Mouse (Mus musculus) heart, postnatal 14 days (tissue): ENCODE data around the gene Smarcd2. TPM values are rescaled to one million over a fixed set of nuclear protein-coding genes. Genes with fewer than 3 reads are reported as not detected.

ENCODE experiments used
- DNase-seq, 2 experiments: peaks; one replicate each; pipeline ENCODE4 v3.0.0; 2021 to 2022
- intact Hi-C: fragments of 180-260 bp; cut with DNase I; formaldehyde crosslinking; loops from one replicate; pipeline ENCODE4 v1.15.1; 2025
- long read RNA-seq, 2 experiments: library from polyadenylated mRNA; stranded (forward); transcript quantifications; one replicate each; pipeline ENCODE4 v2.0.0; 2021
- total RNA-seq, 2 experiments: library from RNA; stranded (reverse); gene quantifications; 2 replicates each; pipeline ENCODE4 v1.2.3; 2021

Smarcd2 gene
- 10 to 100 TPM; 28.7 to 30.8 TPM for total RNA-seq
- long read RNA-seq, experiment 1, transcript Smarcd2-201 (13 exons, 2,747 nt): major isoform, 55 of 62 reads
- long read RNA-seq, experiment 1, partial matches to known transcripts: 4 of 62 reads
- long read RNA-seq, experiment 1, other reads (novel, unspliced or antisense): 2 of 62 reads
- long read RNA-seq, experiment 2, transcript Smarcd2-201 (13 exons, 2,747 nt): major isoform, 38 of 42 reads
- long read RNA-seq, experiment 2, partial matches to known transcripts: 2 of 42 reads
- long read RNA-seq, experiment 2, other reads (novel, unspliced or antisense): 1 of 42 reads

DNA sequence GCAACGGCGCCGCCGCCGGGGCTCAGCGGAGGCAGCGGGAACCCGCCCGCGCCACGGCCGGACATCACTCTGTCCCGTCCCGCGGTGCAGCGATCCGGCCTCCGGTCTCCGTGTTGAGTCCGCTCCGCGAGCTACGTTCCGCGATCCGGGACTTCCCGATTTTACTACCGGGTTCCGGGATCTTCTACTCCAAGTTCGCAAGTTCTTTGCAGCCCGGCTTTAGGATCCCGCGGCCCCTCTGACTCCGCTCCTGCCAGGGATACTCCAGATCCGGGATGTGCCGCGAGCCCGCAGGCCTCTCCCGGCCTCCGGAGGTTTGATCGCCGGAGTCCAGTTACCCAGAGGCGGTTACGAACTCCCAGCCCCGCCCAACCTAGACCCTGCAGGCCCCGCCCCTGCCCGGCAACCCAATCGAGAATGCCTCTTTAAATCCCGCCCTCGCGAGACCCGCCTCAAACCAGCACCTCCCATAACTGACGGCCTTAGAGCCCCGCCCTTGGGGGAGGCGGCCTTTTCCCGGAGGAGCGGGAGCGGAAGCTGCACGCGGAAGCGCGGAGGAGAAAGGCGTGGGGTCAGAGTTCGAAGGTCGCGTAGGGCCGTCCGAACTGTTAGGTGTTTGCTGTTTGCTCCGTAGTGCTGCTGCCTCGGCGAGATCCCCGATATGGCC is at the start of gene Smarcd2:
Smarcd2 (minus strand) TSS at position 329 of the 667 bp plus-strand sequence.
- intact Hi-C loops: loop anchor here (5.0 kb wide), 1 partner anchor 55 kb away; the partner anchor contains the start of genes Ccdc47 and Ddx42
- DNase-seq: peak; percentile 99

DNA sequence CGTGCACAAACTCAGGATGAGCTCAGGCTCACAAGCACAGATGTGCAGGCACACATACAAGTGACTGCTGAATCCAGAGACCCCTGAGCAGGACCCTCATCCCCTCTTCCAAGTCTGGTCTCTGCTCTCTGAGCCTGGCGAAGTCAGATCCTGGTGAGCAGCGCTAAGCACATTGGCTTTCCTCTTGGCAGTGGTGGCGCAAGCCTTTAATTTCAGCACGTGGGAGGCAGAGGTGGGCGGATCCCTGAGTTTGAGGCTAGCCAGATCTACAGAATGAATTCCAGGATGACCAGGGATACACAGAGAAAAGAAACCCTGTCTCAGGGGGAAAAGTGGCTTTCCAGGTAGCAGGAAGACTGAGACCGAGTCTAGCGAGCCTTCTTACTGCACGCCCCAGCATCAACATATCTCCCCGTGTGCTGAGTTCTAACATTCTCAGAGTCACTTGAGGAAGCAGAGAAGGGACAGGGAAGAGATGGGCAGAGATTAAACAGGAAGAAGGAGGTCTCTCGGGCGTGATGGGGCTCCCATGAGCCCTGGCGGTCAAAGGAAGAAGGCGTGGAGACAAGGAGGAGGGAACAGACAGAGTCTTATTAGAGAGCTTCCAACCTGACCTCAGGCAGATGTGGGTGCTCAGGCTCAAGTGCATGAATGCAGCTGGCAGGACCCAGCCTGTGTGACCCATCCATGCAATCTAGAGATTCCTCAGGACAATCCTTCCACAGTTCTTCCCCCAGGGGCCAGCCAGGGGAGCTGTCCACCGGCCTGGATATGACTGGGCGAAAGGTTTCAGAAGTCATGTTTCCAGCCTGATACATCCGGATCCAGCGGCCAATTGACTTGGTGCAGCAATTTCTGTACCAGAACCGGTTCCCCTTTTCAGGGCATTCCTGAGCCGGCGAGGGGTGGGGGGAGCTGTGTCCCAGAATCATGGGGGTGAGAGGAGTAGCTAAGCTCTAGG is 45.9 kb upstream of the Smarcd2 start:
- intact Hi-C loops: no loop called here
- no peak for DNase-seq

DNA sequence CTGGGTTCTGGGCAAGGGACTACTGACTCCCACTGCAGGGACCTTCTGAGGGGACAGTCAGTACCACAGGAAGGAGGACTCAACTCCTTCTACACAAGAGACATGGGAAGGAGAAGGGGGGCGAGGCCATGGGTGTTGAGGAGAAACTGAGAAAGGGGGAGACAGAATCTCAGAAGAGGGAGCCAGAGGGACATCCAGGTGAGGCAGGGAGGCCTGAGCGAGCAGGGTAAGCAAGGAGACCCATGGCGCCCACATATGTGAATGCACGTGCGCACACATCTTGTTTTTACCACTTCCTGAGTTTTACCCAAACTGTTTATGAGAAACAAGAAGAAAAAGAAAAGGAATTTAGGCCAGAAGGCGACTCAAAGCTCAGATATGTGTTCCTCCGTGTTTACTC is 45.0 kb upstream of the Smarcd2 start:
- intact Hi-C loops: no loop called here
- no peak for DNase-seq

DNA sequence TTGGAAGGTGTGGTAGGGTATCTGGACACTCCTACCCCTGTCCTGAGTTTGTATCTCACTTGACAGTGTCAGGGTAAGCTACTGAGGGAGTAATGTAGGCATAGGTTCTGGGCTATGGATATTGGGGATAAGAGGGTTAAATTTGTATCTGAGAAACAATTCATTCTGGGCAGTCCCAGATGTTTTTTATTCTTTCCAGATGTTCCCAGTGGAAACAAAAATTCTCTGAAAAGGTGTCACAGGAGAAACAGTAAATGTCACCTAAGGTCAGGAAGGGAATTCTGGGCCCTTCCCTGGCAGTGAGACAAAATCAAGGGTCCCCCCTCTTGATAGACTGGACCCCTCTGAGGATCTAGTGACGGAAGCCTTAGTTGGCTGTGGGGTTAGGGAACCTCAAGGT is 43.6 kb upstream of the Smarcd2 start:
- DNase-seq: no peak
- intact Hi-C loops: no loop called here

DNA sequence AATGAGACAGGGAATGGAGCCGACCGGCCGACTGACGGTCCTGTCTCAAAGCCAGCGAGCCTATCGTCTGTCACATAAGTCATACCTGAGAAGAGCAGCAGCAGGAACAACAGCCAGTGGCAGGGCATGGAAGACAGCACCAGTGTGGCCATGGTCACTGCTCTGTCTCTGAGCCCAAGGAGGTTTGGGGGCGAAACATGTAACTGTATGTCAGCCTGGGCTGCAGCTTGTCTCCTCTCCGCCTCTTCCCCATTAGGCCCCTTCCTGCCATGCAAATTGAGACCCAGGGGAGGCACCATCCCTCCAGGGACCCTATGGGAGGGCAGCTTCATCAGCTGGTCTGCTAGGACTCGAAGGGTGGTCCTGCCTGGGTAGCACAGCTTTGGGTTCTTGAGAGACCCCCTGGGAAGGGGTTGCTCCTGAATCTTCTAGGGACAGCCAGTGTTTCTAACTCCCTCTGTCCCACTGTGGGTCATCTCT is 41.6 kb upstream of the Smarcd2 start, which contains the start of gene Cd79b:
Cd79b (minus strand) TSS at position 430 of the 480 bp plus-strand sequence.
- intact Hi-C loops: no loop called here
- no peak for DNase-seq

DNA sequence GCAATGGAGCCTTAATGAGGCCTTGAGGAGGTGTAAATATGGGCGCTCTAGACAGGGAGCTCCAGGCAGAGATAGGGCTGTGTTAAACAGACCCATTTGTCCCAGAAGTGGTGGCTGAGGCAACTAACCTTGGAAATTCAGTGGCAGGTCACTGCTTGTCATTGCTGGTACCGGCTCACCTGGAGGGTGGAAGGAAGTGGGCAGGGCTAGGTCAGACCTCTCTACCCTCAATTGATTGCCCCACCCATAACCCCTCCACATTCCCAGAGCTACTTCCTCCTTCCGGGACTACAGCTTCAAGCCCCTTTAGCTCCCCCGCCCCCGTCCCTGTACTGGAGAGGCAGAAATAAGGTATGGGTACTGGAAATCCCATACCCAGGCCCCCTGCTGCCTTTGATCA is 40.8 kb upstream of the Smarcd2 start:
- intact Hi-C loops: no loop called here
- DNase-seq: no peak

DNA sequence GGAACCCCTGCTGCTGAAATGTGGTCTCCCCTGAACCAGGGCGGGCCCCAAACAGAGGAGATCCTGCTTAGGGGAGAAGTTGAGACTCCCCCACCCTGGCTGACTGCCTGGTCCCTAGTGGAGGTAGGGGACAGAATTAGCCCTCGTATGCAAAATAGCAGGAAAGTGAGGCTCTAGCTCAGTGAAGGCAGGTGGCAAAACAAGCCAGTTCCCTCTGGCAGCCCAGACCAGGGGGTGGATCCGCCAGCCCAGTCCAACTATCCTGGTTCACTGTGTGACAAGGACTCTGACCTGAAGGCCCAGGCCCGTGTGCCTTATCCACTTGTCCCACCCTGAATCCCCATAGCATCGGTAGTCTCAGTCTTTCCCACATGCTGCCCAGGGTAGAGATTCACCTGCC is 37.4 kb upstream of the Smarcd2 start:
- intact Hi-C loops: no loop called here
- DNase-seq: no peak

DNA sequence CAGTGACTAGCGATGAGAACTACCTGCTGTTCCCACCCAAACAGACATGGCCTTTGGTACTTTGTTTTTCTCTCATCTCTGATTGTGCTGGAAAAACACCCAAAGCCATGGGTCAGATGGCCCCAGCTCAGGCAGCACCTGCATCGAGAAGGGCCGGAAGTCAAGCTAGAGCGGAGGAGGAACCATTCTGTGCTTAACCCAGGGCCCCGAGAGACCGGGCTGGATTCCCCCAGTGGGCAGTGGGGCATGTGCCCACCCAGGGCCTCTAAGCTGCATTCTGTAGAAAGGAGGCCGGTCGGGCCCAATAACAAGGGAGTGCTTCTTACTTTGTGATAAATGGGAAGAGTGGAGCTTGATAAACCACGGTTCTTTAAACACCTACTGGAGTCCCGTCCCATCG is 35.4 kb upstream of the Smarcd2 start:
- no peak for DNase-seq
- intact Hi-C loops: no loop called here

DNA sequence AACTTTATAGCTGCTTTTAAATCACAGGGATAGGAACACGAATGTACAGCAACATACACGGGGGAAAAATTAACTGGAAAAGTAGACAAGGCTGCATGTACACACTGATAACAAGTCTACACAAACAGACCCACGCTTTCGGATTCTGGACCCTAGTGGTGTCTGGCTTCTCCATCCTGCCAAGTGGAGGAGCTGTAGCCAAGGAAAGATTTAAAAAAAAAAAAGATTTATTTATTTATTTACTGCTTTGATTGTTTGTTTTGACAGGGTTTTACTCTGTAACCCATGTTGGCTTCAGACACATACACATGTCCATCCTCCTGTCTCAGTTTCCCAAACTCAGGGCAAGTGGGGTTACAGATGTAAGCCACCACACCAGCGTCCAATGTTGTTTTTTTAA is 34.7 kb upstream of the Smarcd2 start:
- DNase-seq: no peak
- intact Hi-C loops: no loop called here

DNA sequence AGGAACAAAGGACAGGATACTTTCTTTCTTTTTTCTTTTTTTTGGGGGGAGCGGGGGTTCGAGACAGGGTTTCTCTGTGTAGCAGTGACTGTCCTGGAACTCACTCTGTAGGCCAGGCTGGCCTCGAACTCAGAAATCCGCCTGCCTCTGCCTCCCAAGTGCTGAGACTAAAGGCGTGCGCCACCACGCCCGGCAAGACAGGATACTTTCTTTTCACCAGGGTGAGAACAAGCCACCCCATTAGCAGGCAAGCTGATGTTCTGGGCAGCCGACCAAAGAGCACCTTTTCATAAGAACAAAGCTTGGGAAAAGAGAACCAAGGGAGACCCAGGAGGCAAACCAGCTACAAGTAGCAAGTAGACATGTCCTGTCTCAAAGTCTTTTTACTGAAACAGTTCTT is 34.0 kb upstream of the Smarcd2 start:
- no peak for DNase-seq
- intact Hi-C loops: no loop called here

DNA sequence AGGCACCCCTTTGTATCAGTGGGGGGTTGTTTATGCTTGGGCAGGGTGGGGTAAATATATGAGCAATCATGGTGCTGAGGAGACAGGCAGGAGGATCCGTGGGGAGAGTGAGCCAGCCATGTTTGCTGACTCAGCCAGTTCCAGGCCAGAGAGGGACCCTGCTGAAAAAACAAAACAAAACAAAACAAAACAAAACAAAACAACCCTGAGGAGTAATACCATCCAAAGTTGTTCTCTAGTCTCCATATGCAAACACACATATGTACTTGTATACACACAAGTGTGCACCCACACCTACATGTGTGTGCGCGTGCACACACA is 33.3 kb upstream of the Smarcd2 start:
- DNase-seq: no peak
- intact Hi-C loops: no loop called here

DNA sequence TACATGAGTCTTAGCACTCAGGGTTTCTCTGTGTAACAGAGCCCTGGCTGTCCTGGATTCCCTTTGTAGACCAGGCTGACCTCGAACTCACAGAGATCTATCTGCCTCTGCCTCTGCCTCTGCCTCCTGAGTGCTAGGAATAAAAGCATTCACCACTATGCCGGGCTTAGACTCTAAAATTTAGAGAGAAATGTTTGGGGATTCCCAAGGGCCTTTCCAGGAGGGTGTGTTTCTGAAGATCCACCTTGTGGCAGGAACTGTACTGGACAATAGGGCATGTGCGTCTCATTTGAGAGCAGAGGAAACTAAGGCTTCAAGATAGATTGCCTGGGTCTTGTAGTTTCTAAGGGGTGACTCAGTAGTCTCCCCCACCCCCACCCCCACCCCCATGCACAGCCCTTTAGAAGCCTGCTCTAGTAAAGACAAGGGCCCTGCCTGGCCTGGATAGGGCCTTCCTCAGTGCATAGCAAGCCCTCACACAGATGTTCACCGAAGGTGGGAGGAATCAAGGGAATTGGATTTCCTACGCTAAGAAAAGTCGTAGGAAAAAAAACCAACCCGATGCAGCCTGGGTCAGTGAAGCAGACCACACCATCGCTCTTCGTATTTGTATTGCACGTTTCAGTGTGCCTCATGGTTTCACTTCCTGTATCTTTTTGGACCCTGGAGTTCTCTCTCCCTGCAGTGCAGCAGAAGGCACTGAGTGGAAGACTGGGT is 32.7 kb upstream of the Smarcd2 start:
- DNase-seq: no peak
- intact Hi-C loops: no loop called here

DNA sequence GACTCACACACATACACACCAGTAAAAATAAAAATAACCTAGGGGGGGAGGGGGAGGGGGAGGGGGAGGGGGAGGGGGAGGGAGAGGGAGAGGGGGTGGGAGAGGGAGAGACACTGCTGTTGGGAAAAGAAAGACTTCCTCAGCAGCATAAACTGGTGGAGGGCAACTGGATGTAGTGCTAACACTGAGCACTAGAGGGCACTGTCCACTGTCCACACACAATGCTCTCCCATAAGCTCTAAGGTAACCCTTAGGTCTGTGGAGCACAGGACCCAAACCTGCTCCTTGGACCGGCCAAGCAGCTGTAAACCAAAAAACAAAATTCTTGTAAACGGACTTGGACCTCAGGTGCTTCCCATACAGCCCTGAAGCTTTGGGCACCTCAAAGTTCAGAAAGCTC is 29.9 kb upstream of the Smarcd2 start:
- intact Hi-C loops: loop anchor here (1.0 kb wide), 2 partner anchors 23 to 90 kb away; no protein-coding TSS in a partner anchor
- DNase-seq: peak; percentile 72 to 83

DNA sequence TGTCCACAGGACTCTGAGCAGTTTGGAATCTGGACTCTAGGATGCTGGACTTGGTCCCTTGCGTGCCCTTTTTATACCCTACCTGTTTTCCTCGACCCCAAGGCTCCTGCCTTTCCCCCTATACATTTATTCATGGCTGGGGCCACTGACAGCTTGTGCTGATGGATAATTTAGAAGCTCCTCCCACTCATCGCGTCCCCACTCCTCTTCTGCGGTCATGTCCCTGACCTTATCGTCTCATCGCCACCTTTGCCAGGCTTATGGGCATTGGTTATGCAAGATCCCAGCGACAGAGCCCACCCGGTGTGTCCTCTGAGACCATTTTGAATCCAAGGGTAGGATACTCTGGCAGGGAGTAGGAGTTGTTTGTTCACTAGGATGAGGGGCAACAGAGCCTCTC is 29.0 kb upstream of the Smarcd2 start, which contains the start of gene Gh:
Gh (minus strand) TSS at position 101 of the 400 bp plus-strand sequence.
- intact Hi-C loops: loop anchor here (1.0 kb wide), 3 partner anchors 24 to 91 kb away; no protein-coding TSS in a partner anchor
- no peak for DNase-seq

DNA sequence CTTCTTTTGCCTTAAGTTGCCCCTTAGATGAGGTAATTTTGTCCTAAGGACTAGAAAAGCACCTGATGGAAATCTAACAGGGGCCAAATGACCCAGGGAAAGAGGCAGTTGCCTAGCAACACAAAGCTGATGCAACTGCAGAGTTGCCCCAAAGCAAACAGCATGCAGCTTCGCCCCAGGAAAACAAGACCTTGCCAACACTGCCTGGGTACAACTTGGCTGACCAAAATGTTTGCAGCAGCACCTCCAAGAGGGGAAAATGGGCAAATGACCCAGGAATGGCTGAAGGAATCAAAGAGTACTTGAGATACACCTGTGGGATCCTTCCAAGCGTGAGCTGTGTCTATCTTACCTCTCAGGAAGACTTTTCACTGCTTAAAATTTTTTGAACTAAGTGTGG is 19.1 kb upstream of the Smarcd2 start:
- no peak for DNase-seq
- intact Hi-C loops: no loop called here

DNA sequence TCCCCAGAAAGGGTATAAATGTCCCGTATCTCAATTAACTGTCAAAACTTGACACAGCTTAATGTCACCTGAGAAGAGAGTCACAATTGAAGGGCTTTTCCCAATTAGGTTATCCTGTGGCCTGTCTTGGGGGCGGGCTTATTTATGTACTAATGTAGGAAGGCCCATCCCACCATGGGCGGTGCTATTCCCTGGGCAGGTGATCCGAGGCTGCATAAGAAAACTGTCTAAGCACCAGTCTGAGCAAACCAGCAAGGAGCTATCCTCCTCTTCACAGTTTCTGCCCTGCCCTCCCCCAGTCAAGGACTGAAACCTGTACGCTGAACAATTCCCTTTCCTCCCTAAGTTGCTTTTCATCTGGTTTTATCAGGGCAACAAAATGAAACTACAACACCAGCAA is 17.6 kb upstream of the Smarcd2 start:
- no peak for DNase-seq
- intact Hi-C loops: no loop called here

DNA sequence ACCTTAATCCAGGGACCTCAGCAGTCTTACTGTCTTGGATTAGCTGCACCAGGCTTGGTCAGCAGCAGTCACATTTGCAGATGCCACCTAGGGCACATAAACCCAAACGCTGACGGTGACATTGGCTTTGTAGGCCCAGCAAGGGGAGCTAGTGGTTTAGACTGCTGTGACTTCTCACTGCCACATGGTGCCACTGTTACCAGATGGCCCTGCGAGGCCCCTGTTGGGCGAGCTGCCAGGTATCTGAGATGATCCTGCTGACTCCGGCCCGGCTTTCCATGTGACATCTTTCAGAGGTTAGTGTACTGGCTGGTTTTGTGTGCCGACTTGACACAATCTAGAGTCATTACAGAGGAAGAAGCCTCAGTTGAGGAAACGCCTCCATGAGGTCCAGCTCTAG is 16.6 kb upstream of the Smarcd2 start:
- DNase-seq: peak; percentile 71 to 81
- intact Hi-C loops: no loop called here

DNA sequence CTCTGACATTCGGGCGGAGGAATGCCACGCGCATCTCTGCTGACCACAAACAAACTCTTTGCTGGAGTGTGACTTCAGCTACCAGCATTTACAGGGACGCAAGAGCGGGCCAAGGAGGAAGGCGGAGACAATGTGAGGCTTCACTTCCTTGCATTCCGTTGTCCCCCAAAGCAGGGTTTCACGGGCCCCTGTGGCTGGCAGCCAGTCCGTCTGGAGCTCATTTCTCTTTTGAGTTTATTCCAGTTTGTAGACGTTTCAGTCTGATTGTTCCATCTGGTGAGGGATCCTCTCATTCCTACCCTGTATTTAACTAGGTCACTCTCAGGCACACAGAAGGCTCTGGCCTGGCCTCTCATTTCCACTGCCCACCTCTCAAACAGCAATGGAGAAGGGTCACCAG is 14.2 kb upstream of the Smarcd2 start:
- intact Hi-C loops: no loop called here
- no peak for DNase-seq

DNA sequence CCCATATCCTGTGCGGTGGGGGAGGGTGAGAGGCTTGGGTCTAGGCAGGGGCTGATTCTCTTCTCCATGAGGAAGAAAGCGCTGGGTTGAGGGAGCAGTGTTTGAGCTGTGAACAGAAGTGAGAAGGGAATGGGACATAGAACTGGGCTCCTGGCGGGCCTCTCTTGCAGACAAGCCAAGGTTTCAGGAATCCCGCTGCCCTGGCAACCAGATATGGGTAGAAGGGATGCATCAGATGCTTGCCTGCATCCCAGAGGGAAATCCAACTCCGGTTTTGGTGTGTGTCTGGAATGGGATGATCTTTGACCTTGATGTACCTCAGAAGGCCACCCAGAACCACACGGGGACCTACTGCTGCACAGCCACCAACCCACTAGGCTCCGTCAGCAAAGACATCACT is 13.4 kb upstream of the Smarcd2 start:
- DNase-seq: no peak
- intact Hi-C loops: no loop called here

DNA sequence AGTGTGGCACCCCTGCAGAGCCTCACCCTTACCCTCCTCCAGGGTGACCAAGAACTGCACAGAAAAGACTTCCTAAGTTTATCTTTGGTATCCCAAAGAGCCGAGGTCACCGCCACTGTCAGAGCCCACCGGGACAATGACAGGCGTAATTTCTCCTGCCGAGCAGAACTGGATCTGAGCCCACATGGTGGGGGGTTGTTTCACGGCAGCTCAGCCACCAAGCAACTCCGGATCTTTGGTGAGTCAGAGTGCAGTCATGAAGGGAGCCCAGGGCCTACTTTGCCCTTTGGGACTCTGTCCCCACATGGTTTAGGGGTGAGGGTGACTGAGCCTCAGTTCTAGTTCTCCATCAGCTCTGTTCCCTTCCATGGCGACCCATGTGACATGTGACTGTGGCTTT is 11.4 kb upstream of the Smarcd2 start:
- no peak for DNase-seq
- intact Hi-C loops: no loop called here
